Mouse (Mus musculus) urinary bladder, postnatal 25 days (tissue): ENCODE results near the gene Lix1l.
"Not testable (repeated sequence)": the region's sequence is repeated elsewhere in the genome, so short reads cannot be mapped to it uniquely, and the experiment has no call there.

Source experiments
- DNase-seq: peaks from one replicate; pipeline ENCODE4 v3.0.0; 2022; ENCODE audit warnings: low spot score

Lix1l gene

DNA sequence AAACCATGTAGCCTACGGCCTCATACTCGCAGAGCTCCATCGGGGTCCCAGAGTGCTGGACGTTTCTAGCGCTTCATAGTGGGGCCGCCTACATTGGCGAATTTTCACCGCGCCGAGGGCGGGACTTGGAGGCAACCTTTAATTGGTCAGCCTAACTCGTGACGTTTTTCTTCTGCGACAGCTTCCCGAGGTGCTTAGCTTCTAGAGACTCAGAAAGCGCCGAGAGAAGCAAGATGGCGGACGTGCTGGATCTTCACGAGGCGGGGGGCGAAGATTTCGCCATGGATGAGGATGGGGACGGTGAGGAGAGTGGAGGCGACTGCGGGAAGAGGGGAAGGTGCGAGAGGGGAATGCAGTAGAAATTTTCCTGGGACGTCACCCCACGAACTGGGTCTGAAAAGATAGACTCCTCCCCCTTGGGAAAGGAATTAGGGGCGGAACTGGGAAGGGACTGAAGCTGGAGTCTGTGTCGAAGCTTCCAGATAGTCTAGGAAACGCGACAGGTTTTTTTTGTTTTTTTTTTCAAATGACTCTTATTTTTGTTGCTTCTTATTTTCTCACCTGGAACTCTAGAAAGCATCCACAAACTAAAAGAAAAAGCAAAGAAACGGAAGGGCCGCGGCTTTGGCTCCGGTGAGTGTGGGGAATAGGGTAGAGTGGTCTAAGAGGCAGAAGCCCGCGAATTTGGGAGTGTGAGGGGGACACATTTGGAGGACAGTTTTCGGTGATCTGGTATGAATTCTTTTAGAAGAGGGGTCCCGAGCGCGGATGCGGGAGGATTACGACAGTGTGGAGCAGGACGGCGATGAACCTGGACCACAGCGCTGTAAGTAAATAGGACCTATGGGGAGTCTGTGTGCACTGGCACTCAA is 29.0 kb downstream of the Lix1l start, which contains the start of gene Rbm8a:
TSS of gene Rbm8a (plus strand) at position 205 of the 872 bp plus-strand sequence.
- peak; percentile 93 for DNase-seq

DNA sequence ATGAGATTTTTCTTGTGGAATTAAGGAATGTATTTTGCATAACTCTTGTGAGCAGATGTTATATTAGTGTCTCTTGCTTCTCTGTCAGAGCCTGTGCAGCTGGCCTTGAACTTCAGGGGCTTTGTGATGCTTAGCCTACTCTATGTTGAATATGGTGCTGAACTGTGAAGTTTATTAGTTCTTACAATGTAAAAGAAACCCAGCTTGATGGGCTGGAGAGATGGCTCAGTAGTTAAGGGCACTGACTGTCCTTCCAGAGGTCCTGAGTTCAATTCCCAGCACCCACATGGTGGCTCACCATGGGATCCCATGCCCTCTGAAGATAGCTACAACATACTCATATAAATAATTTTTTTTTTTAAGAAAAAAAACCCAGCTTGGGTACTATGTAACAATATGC is 31.1 kb downstream of the Lix1l start:
- no peak for DNase-seq

DNA sequence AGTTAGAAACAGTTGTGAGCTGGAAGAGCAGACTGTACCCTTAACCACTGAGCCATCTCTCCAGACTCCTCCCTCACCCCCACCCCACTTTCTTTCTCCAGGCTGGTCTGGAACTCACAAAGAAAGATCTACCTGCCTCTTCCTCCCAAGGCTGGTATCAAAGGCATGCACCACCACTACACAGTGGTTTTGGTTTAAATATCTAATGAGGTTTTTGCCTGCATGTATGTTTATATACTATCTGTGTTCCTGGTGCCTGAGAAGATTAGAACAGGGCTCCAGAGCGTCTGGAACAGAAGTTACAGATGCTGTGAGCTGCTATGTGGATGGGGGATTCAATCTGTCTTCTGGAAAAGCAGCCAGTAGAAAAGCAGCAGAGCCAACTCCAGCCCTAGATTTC is 33.1 kb downstream of the Lix1l start:
- no peak for DNase-seq

DNA sequence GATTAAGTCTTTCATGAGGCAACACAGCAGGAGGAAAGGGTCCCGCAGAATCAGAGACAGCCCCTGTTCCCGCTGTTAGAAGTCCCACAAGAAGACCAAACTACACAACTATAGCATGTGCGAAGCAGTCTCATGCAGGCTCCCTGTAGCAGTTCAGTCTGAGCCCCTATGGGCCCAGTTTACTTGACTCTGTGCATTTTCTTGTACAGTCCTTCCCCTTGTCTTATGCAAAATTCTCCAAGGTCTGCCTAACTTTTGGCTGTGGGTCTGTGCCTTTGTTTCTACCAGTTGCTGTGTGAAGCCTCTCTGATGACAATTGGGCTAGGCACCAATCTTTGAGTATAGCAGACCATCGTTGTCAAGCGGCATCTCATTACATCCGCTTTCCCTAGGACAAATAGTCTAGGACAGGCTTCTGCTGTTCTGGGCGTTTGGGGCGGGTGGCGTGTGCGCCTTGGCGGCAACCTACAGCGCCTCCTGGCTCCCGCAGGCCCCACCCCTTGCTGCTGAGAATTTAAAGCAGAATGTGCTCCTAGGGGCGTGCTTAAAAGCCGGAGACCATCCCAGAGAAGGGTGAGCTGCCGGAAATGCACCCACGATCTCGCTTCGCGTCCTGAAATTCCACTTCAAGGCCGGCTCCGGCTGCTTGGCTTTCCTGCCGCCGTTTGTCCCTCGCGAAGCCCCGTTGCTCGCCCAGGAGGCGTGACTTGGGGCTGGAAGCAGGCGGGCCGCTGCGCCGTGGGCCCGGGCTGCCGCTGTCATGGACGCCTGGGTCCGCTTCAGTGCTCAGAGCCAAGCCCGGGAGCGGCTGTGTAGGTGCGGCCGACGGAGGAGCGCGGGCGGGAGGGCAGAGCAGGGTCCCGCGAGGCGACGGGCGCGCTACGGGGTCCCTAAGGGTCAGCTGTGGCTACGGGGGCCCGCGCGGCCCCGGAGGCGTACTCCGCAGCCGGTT is 34.3 kb downstream of the Lix1l start, which contains the start of the genes Pex11b and Gm42957:
TSS of gene Pex11b (plus strand) at position 449 of the 952 bp plus-strand sequence.
TSS of gene Gm42957 (plus strand) at position 547 of the 952 bp plus-strand sequence.
- DNase-seq = peak; percentile 83

DNA sequence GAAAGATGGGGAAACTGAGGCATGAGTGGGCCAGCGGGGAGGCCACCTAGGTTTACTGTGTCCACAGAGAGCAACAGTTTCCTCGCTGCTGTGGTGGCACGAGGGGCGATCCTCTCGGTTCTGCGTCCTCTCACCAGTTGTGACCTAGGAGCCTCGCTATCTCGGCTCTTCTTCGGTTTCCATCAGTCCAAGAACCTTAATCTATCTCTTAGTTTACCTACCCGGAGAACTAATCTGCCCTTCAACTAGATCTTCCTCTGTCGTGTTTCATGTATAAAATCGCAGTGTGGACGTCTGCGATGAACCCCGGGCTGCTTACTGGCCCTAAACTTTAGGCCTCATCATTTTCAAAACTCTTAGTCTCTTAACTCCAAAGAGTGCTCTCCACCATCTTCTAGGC is 35.0 kb downstream of the Lix1l start:
- no peak for DNase-seq

DNA sequence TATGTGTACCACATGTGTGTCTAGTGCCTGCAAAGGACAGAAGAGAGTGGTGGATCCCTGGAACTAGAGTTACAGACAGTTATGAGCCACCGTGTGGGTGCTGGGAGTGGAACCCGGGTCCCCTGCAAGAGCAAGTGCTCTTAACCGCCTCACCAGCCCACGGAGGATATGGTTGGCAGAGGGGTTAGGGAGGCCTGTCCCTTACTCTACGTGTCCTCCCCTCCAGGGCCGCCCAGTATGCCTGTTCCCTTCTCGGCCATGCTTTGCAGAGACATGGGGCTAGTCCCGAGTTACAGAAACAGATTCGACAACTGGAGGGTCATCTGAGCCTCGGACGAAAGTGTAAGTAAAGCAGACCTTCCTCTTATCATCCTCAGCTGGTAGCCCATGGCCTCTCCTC is 35.5 kb downstream of the Lix1l start:
- no peak for DNase-seq

DNA sequence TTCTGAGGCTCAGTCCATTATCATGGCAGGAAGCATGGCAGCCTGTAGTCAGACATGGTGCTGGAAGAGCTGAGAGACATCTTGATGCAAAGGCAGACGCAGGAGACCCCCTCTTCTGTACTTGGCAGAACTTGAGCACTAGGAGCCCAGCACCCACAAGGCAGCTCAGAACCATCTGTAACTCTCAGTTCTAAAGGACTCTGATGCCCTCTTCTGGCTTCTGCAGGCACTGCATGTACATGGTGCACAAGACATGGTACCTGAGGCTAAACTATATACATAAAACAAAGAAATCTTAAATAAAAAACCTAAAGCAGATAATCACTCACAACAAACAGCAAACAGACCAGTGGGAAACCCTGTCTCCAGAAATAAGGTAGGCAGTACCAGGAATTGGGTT is 38.3 kb downstream of the Lix1l start:
- peak; percentile 54 for DNase-seq

DNA sequence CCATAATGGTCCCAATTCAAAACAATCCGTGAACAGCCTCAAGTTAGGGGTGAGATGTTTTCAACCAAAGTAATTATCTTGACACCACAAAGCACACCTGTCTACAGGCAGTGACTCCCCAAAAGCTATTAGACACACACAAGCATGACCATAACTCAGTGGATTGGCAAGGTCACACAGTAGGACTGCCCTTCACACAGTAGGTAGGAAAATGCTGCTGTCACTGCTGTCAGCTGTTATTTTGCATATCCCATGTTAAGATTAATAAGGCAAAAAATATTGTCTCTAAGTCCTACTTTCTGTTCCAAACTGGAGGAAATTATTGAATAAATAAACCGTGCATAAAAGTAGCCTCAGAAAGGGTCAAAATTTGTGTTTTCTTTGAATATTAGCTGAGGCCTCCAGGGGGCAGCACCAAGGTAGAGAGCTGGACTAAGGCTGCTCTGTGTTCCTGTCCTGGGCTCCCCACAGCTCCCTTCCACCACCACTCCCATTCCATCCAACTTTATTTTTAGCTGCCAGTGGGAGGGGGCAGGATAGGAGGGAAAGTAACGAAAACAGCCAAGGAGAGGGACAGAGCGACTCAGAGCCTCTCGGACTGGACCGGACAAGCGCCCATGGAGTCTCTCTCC is 44.2 kb downstream of the Lix1l start, which contains the start of gene Itga10:
TSS of gene Itga10 (plus strand) at position 567 of the 632 bp plus-strand sequence.
- peak; percentile 43 for DNase-seq

DNA sequence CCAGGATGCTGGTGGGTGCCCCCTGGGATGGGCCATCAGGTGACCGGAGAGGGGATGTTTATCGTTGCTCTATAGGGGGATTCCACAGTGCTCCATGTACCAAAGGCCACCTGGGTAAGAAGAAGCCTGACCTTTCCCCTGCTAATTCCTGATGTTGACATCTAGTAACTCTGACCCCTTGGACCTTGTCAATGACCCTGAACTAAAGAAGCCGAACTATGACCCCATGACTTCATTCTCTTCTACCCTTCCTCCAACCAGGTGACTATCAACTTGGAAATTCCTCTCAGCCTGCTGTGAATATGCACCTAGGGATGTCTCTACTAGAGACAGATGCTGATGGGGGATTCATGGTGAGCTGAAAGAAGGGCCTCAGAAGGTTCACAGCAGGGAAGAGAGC is 46.4 kb downstream of the Lix1l start:
- DNase-seq = no peak

DNA sequence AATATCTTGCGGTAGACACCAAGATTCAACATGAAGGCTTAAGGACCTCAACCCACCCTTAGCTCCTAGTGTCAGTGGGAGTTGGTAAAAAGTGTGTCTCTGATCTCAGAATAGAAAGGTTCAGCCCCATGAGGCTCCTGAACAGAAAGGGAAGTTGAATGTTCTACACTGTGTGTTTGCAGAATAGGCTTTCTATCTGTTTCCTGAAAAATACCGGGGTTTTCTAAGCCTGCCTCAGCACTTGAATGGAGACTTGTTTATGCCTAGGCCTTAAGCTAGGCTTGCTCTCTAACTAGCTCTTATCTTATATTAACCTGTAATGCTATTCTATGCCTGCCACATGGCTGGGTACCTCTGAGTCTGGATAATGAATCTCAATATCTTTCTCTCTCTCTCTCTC is 60.0 kb downstream of the Lix1l start:
- DNase-seq = no peak

DNA sequence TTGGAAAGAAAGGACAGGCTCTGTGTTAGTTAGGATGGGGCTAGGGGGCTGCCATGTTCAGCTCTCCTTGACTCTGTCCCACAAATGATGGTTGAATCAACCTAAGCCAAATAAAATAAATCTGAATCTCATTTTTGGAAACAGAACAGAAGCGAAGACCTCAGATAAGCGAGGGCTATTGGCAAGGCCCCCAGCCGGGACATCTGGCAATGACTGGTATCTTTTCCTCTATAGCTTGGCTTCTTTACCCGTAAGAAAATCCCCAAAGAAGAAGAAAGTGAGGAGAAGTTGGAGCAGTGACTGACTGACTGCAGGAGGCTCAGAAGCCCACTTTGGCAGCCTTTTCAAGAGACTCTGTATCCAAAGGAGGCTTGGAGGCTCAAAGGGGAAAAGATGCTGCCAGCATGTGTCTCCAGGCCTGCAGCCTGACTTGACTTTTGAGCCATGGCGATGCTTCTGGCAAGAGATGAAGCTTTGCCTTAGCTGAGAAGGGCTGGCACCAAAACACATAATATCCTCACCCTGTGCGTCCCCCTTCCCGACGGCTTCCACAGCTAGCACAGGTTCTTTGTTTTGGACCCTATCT is 61.9 kb downstream of the Lix1l start:
- no peak for DNase-seq

DNA sequence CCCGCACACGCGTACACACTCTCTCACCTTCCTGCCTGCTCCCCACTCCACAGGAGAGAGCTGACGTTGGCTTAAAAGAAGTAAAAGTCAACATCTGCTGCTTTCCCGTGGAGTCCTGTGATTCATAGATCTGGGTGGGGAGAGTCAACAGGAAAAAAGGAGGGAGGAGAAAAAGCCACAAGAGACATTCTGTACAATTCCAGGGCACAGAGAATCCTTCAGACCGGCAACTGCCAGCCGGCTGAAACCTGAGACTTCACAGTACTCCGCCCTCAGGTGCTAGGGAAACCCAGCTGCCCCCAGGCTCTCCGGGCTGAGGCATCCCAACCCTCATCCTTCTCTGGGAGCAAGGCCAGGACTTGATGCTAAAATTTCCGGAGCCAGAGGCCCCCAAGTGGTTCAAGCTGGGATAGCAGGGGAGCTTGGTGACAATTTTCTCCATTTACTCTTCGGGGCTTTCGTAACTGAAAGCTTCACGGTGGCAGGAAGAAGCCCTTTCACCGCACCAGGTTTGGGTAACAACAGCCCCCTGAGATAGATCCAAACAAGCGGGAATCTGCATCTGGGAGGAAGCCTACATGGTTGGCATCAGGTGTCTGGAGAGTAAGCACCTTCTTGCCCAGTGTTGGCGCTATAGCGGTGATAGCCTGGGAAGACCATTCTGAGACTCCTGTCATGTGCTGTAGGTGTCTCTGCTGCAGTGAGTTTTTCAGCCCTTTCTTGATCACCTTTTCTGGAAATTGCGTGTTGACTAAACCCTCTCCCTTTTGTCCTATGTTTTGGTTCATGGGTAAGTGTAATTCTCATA is 62.7 kb downstream of the Lix1l start:
- peak; percentile 79 for DNase-seq

DNA sequence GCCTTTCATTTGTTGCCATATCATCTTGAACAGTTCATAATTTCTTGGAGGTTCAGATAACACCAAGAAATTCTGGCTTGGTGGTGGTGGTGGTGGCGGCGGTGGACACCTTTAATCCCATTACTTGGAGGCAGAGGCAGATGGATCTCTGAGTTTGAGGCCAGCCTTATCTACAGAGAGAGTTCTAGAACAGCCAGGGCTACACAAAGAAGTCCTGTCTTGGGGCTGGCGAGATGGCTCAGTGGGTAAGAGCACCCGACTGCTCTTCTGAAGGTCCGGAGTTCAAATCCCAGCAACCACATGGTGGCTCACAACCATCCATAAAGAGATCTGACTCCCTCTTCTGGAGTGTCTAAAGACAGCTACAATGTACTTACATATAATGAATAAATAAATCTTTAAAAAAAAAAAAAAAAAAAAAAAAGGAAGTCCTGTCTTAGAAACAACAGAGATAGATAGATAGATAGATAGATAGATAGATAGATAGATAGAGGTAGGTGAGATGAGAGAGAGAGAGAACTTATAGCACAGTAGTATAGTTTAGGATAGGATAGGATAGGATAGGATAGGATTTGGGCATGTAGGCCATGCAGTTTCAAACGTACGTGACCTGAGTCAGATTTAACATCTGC is 64.9 kb downstream of the Lix1l start:
- not testable (repeated sequence) for DNase-seq

DNA sequence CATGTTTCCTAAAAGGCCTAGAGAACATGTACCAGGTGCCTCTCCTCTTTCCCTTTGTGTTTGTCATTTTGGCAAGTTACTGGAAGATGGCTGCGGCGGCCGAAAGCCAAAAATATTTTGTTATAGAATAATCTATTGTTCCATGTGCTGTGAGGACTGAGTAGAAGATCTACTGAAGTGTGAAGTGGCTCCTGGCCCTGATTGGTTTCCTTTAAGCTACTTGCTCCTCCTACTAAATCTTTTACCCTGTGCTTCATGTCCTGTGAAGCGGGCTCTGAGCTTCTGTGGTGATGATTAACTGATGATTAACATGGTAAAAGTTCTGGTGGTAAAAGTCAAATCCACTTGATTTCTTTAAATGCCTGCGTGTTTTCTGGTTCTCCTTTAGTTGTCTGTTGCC is 66.0 kb downstream of the Lix1l start:
- no peak for DNase-seq

DNA sequence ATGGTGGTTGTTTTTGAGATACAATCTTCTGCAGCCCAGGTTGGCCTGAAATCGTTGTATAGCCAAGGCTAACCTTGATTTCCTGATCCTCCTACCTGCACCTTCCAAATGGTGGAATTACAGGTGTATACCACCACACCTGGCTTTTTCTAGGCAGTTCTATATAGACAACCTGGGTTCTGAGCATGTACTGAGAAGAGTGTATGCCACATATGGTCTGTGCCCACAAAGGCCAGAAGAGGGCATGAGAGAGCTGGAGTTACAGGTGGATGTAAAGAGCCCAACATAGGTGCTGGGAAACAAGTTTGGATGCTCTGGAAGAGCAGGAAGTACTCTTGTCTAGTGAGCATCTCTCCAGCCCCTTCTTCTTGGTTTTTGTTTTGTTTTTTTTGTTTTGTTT is 66.4 kb downstream of the Lix1l start:
- DNase-seq = no peak

DNA sequence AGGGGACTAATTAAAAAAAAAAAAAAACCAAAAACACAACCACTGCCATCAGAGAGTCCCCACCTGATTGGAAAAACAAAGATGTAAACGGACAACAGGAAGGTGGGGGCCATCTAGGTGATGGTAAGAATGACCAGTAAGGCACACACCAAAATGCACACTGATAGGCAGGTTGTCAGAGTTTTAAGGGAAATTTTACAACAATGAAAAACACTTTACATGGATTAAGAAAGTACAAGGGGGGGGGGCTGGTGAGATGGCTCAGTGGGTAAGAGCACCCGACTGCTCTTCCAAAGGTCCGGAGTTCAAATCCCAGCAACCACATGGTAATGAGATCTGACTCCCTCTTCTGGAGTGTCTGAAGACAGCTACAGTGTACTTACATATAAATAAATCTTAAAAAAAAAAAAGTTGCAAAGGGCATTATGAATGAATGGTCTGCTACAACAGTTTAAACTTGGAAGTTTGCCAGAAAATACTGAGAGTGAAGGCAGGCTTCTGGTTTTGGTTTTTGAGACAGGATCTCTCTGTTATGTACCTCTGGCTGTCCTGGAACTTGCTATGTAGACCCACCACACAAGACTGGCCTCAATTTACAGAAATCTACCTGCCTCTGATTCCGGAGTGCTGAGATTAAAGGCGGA is 67.6 kb downstream of the Lix1l start:
- DNase-seq = no peak

DNA sequence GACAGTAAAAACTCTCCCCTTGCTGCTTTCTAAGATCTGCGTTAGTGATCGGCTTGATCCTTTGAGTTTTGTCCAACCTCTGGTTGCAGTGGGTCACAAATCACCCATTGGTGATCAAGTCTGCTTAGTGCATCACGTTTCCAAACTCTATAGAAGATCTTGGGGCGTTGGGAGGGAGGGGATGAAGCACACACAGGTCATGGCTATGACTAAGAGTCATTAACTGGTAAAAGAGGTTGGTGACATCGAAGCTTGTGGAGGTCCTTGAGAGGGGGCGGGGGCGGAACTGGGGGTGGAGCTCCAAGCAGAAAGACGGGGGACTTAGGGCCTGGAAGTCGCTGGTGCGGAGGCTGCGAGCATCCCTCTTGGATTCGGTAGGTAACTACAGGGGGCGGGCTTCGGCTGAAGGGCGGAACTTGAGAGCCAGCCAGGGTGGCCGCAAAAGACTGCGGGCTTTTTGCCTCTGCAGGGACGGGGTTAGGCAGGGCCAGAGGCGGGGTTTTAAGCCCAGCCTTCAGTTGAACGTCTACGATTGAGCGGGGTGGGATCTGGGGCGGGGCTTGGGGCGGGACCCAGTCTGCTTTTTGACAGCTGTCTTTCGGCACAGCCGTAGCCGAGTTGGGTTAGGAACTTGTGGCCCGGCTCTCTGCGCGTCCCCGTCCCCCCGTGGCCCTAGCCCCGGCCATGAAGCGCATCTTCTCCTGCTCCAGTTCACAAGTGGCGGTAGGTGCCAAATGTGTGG is 68.9 kb downstream of the Lix1l start, which contains the start of gene Ankrd35:
TSS of gene Ankrd35 (plus strand) at position 405 of the 742 bp plus-strand sequence.
- peak; percentile 68 for DNase-seq

DNA sequence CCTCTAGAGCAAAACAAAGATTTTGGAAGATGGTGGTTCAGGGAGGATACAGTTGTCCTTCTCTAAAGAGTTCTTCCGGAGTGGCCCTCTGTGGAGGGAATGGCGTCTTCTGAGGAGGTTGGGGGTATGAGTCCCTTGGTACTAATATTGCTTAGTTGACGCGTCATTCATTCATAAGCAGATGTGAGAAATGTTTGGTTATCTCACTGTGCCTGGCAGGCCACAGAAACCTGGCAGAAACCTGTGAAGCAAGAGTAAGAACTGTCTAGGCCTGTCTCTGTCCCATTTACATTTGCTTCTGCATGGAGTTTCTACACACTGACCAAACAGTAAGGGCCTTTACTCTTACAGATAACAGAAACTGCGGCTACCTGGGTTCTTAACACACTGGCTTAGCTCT is 70.6 kb downstream of the Lix1l start:
- DNase-seq = no peak

DNA sequence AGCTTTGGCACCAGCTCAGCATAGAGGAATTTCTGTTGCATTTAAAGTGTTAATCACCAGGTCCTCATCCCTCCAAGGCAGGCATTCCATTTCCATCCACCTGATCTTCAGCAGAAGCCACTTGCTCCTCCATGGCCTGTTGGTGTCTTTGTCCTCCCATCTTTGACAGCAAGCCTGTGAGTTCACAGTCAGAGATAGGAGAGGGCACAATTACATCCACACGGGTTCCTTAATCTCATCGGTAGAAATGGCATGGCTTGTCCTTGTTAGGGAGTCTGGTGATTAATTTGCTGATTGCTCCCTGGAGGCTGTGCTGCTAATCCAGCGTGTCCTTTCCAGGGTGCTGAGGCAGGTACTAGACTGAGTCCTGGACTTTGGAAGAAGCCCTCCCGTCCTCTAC is 72.6 kb downstream of the Lix1l start:
- no peak for DNase-seq
